Mouse (Mus musculus): Measurements from ENCODE around the gene Nhsl1.

Gene Nhsl1

GRCm38 (mm10) chr10:18318916-18319481, at the start of gene Nhsl1:
Gene Nhsl1, plus strand, starts transcription at chr10:18318985.
- peak; percentile 82 for DNase-seq

- no peak for DNase-seq
These were observed 42.6 kb upstream of the Nhsl1 start for GRCm38 (mm10) chr10:18276090-18276734.

GRCm38 (mm10) chr10:18283991-18284390, 34.8 kb upstream of the Nhsl1 start:
- DNase-seq: no peak

- DNase-seq: peak; percentile 21
These were observed 29.3 kb upstream of the Nhsl1 start for GRCm38 (mm10) chr10:18289512-18289911.

- no peak for DNase-seq
These were observed 13.7 kb upstream of the Nhsl1 start for GRCm38 (mm10) chr10:18305106-18305505.

GRCm38 (mm10) chr10:18315071-18315470, 3.7 kb upstream of the Nhsl1 start:
- DNase-seq: no peak

GRCm38 (mm10) chr10:18317521-18317920, 1.3 kb upstream of the Nhsl1 start:
- DNase-seq: no peak

- DNase-seq: peak; percentile 81
These were observed 547 bp upstream of the Nhsl1 start for GRCm38 (mm10) chr10:18317961-18318915.

- DNase-seq: no peak
These were observed 906 bp downstream of the Nhsl1 start for GRCm38 (mm10) chr10:18319691-18320090.

- DNase-seq: no peak
These were observed 3.1 kb downstream of the Nhsl1 start for GRCm38 (mm10) chr10:18321861-18322260.

- DNase-seq: no peak
These were observed 4.9 kb downstream of the Nhsl1 start for GRCm38 (mm10) chr10:18323701-18324100.

- DNase-seq: no peak
These were observed 9.6 kb downstream of the Nhsl1 start for GRCm38 (mm10) chr10:18328331-18328908.

- peak; percentile 41 for DNase-seq
These were observed 10.6 kb downstream of the Nhsl1 start for GRCm38 (mm10) chr10:18329096-18330038.

GRCm38 (mm10) chr10:18330445-18330844, 11.7 kb downstream of the Nhsl1 start:
- DNase-seq: no peak

- no peak for DNase-seq
These were observed 14.8 kb downstream of the Nhsl1 start for GRCm38 (mm10) chr10:18333575-18333974.

- DNase-seq: no peak
These were observed 15.4 kb downstream of the Nhsl1 start for GRCm38 (mm10) chr10:18334176-18334575.

- no peak for DNase-seq
These were observed 15.9 kb downstream of the Nhsl1 start for GRCm38 (mm10) chr10:18334734-18335133.

- DNase-seq: no peak
These were observed 18.9 kb downstream of the Nhsl1 start for GRCm38 (mm10) chr10:18337725-18338124.

- DNase-seq: no peak
These were observed 20.6 kb downstream of the Nhsl1 start for GRCm38 (mm10) chr10:18339386-18339785.

- DNase-seq: no peak
These were observed 22.1 kb downstream of the Nhsl1 start for GRCm38 (mm10) chr10:18340930-18341329.

- no peak for DNase-seq
These were observed 22.8 kb downstream of the Nhsl1 start for GRCm38 (mm10) chr10:18341444-18342196.

Data from kidney, adult 18-20 months (tissue).